Mouse (Mus musculus): ENCODE measurements at regions not wholly inside any gene's neighbourhood (a gene's known extent, or its start where the extent isn't known, plus 50 kb on each side); places are given as distances from the start of the nearest gene placed in this dataset.
"Not testable (repeated sequence)": the region's sequence is repeated elsewhere in the genome, so short reads cannot be mapped to it uniquely, and the experiment has no call there.

GRCm38 (mm10) chr6:22459440-22460016 is 103.5 kb upstream of the Fam3c start:
- WGBS: 86% methylated on average over 7 of the region's 7 CpGs
- Histone ChIP-seq H3K4me2 (ENCODE audit: low read length) (no peak overlapping the region), H3K4me3 (ENCODE audit: low read depth, low read length) (no peak overlapping the region), H3K36me3 (ENCODE audit: control insufficient read depth, insufficient read depth, low read length) (no peaks in the 10 kb centered on the region), H3K27me3 (replicated peaks; ENCODE audit: control insufficient read depth, insufficient read depth, low read length) (no peaks in the 10 kb centered on the region), H3K27ac (ENCODE audit: low read depth) (no peak overlapping the region), H3K4me1 (replicated peaks; ENCODE audit: control insufficient read depth, insufficient read depth, low read length) (no peaks in the 10 kb centered on the region), H3K9me3 (ENCODE audit: control insufficient read depth, low read length) (no peaks in the 10 kb centered on the region; the same call in 1 of the 2 replicates), H3K9ac (ENCODE audit: low read length) (no peak overlapping the region)
- DNase-seq (ENCODE audit: low spot score): no peak
- no peak for ATAC-seq (replicated peaks; ENCODE audit: low FRiP score, low TSS enrichment, low read depth)

- Histone ChIP-seq H3K4me3 (ENCODE audit: low read depth, low read length) (no peak overlapping the region), H3K27ac (ENCODE audit: low read depth) (no peak overlapping the region), H3K4me1 (replicated peaks; ENCODE audit: control insufficient read depth, insufficient read depth, low read length) (no peaks in the 10 kb centered on the region), H3K9me3 (ENCODE audit: control insufficient read depth, low read length) (no peaks in the 10 kb centered on the region; the same call in 1 of the 2 replicates), H3K4me2 (ENCODE audit: low read length) (no peak overlapping the region), H3K27me3 (replicated peaks; ENCODE audit: control insufficient read depth, insufficient read depth, low read length) (no peaks in the 10 kb centered on the region), H3K9ac (ENCODE audit: low read length) (no peak overlapping the region), H3K36me3 (ENCODE audit: control insufficient read depth, insufficient read depth, low read length) (no peaks in the 10 kb centered on the region)
- 73% methylated on average over 2 of the region's 2 CpGs for WGBS
- ATAC-seq (replicated peaks; ENCODE audit: low FRiP score, low TSS enrichment, low read depth) (no peak), DNase-seq (ENCODE audit: low spot score) (no peak)
Observed at GRCm38 (mm10) chr6:22452203-22452602, 96.2 kb upstream of the Fam3c start.

- H3K9ac ChIP-seq (ENCODE audit: low read length): no peak overlapping the region
- DNase-seq (ENCODE audit: low spot score) (no peak), ATAC-seq (replicated peaks; ENCODE audit: low FRiP score, low TSS enrichment, low read depth) (no peak)
- H3K36me3 ChIP-seq (ENCODE audit: control insufficient read depth, insufficient read depth, low read length): no peaks in the 10 kb centered on the region
- H3K4me3 ChIP-seq (ENCODE audit: low read depth, low read length): no peak overlapping the region
- no peaks in the 10 kb centered on the region for H3K4me1 ChIP-seq (replicated peaks; ENCODE audit: control insufficient read depth, insufficient read depth, low read length)
- no peak overlapping the region for H3K27ac ChIP-seq (ENCODE audit: low read depth)
- no peak overlapping the region for H3K4me2 ChIP-seq (ENCODE audit: low read length)
- no peaks in the 10 kb centered on the region for H3K9me3 ChIP-seq (ENCODE audit: control insufficient read depth, low read length)
- no peaks in the 10 kb centered on the region for H3K27me3 ChIP-seq (replicated peaks; ENCODE audit: control insufficient read depth, insufficient read depth, low read length)
Observed at GRCm38 (mm10) chr6:22450501-22450900, 94.5 kb upstream of the Fam3c start.

- Histone ChIP-seq H3K9ac (ENCODE audit: low read length) (no peak overlapping the region), H3K4me2 (ENCODE audit: low read length) (no peak overlapping the region), H3K4me3 (ENCODE audit: low read depth, low read length) (no peak overlapping the region), H3K9me3 (ENCODE audit: control insufficient read depth, low read length) (no peaks in the 10 kb centered on the region), H3K36me3 (ENCODE audit: control insufficient read depth, insufficient read depth, low read length) (no peaks in the 10 kb centered on the region), H3K27ac (ENCODE audit: low read depth) (no peak overlapping the region), H3K4me1 (replicated peaks; ENCODE audit: control insufficient read depth, insufficient read depth, low read length) (no peaks in the 10 kb centered on the region), H3K27me3 (replicated peaks; ENCODE audit: control insufficient read depth, insufficient read depth, low read length) (no peaks in the 10 kb centered on the region)
- ATAC-seq (replicated peaks; ENCODE audit: low FRiP score, low TSS enrichment, low read depth) (no peak), DNase-seq (ENCODE audit: low spot score) (no peak)
- WGBS: 81% methylated on average over 9 of the region's 9 CpGs
Observed at GRCm38 (mm10) chr6:22448906-22449305, 92.9 kb upstream of the Fam3c start.

GRCm38 (mm10) chr6:22447636-22448035 is 91.6 kb upstream of the Fam3c start:
- Histone ChIP-seq H3K9ac (ENCODE audit: low read length) (no peak overlapping the region), H3K4me1 (replicated peaks; ENCODE audit: control insufficient read depth, insufficient read depth, low read length) (no peaks in the 10 kb centered on the region), H3K9me3 (ENCODE audit: control insufficient read depth, low read length) (no peaks in the 10 kb centered on the region), H3K4me2 (ENCODE audit: low read length) (no peak overlapping the region), H3K36me3 (ENCODE audit: control insufficient read depth, insufficient read depth, low read length) (no peaks in the 10 kb centered on the region), H3K27me3 (replicated peaks; ENCODE audit: control insufficient read depth, insufficient read depth, low read length) (no peaks in the 10 kb centered on the region), H3K4me3 (ENCODE audit: low read depth, low read length) (no peak overlapping the region), H3K27ac (ENCODE audit: low read depth) (no peak overlapping the region)
- WGBS: 68% methylated on average over 2 of the region's 2 CpGs
- no peak for ATAC-seq (replicated peaks; ENCODE audit: low FRiP score, low TSS enrichment, low read depth)
- no peak for DNase-seq (ENCODE audit: low spot score)

- no peak overlapping the region for H3K4me3 ChIP-seq (ENCODE audit: low read depth, low read length)
- no peaks in the 10 kb centered on the region for H3K9me3 ChIP-seq (ENCODE audit: control insufficient read depth, low read length)
- no peaks in the 10 kb centered on the region for H3K27me3 ChIP-seq (replicated peaks; ENCODE audit: control insufficient read depth, insufficient read depth, low read length)
- H3K36me3 ChIP-seq (ENCODE audit: control insufficient read depth, insufficient read depth, low read length): no peaks in the 10 kb centered on the region
- no peak overlapping the region for H3K4me2 ChIP-seq (ENCODE audit: low read length)
- no peak overlapping the region for H3K9ac ChIP-seq (ENCODE audit: low read length)
- no peak for DNase-seq (ENCODE audit: low spot score)
- H3K27ac ChIP-seq (ENCODE audit: low read depth): no peak overlapping the region
- H3K4me1 ChIP-seq (replicated peaks; ENCODE audit: control insufficient read depth, insufficient read depth, low read length): no peaks in the 10 kb centered on the region
- ATAC-seq (replicated peaks; ENCODE audit: low FRiP score, low TSS enrichment, low read depth): no peak
- WGBS: 81% methylated on average over 15 of the region's 15 CpGs
Observed at GRCm38 (mm10) chr6:22446621-22447310, 90.7 kb upstream of the Fam3c start.

GRCm38 (mm10) chr6:22444856-22445255 is 88.8 kb upstream of the Fam3c start:
- not testable (repeated sequence) for H3K9me3 ChIP-seq (ENCODE audit: control insufficient read depth, low read length); ATAC-seq (replicated peaks; ENCODE audit: low FRiP score, low TSS enrichment, low read depth); H3K4me1 ChIP-seq (replicated peaks; ENCODE audit: control insufficient read depth, insufficient read depth, low read length); H3K4me3 ChIP-seq (ENCODE audit: low read depth, low read length); H3K27ac ChIP-seq (ENCODE audit: low read depth); H3K36me3 ChIP-seq (ENCODE audit: control insufficient read depth, insufficient read depth, low read length); DNase-seq (ENCODE audit: low spot score); H3K9ac ChIP-seq (ENCODE audit: low read length); H3K27me3 ChIP-seq (replicated peaks; ENCODE audit: control insufficient read depth, insufficient read depth, low read length); H3K4me2 ChIP-seq (ENCODE audit: low read length)
- WGBS: 74% methylated on average over 6 of the region's 6 CpGs

- no peak for DNase-seq (ENCODE audit: low spot score)
- no peak overlapping the region for H3K9ac ChIP-seq (ENCODE audit: low read length)
- no peak overlapping the region for H3K4me3 ChIP-seq (ENCODE audit: low read depth, low read length)
- H3K27me3 ChIP-seq (replicated peaks; ENCODE audit: control insufficient read depth, insufficient read depth, low read length): no peaks in the 10 kb centered on the region
- no peak overlapping the region for H3K27ac ChIP-seq (ENCODE audit: low read depth)
- WGBS: 83% methylated on average over 12 of the region's 12 CpGs
- H3K4me1 ChIP-seq (replicated peaks; ENCODE audit: control insufficient read depth, insufficient read depth, low read length): no peaks in the 10 kb centered on the region
- ATAC-seq (replicated peaks; ENCODE audit: low FRiP score, low TSS enrichment, low read depth): no peak
- H3K9me3 ChIP-seq (ENCODE audit: control insufficient read depth, low read length): no peaks in the 10 kb centered on the region
- no peaks in the 10 kb centered on the region for H3K36me3 ChIP-seq (ENCODE audit: control insufficient read depth, insufficient read depth, low read length)
- H3K4me2 ChIP-seq (ENCODE audit: low read length): no peak overlapping the region
Observed at GRCm38 (mm10) chr6:22444220-22444619, 88.2 kb upstream of the Fam3c start.

GRCm38 (mm10) chr6:22443573-22443972 is 87.5 kb upstream of the Fam3c start:
- no peak overlapping the region for H3K4me2 ChIP-seq (ENCODE audit: low read length)
- no peak overlapping the region for H3K27ac ChIP-seq (ENCODE audit: low read depth)
- H3K9me3 ChIP-seq (ENCODE audit: control insufficient read depth, low read length): no peaks in the 10 kb centered on the region
- H3K9ac ChIP-seq (ENCODE audit: low read length): no peak overlapping the region
- no peaks in the 10 kb centered on the region for H3K4me1 ChIP-seq (replicated peaks; ENCODE audit: control insufficient read depth, insufficient read depth, low read length)
- no peak overlapping the region for H3K4me3 ChIP-seq (ENCODE audit: low read depth, low read length)
- H3K36me3 ChIP-seq (ENCODE audit: control insufficient read depth, insufficient read depth, low read length): no peaks in the 10 kb centered on the region
- WGBS: 39% methylated on average over 8 of the region's 8 CpGs
- DNase-seq (ENCODE audit: low spot score) (no peak), ATAC-seq (replicated peaks; ENCODE audit: low FRiP score, low TSS enrichment, low read depth) (no peak)
- no peaks in the 10 kb centered on the region for H3K27me3 ChIP-seq (replicated peaks; ENCODE audit: control insufficient read depth, insufficient read depth, low read length)

Data from intestine, embryonic 14.5 days (tissue).